Mouse (Mus musculus) hindbrain, postnatal 0 days (tissue): ENCODE measurements around the gene Akt3. TPM values are rescaled to one million over a fixed set of nuclear protein-coding genes. Genes with fewer than 3 reads are reported as not detected.

ENCODE experiments used
- ATAC-seq: fragments of 200-750 bp; cut with Nextera tagmentation; 2 replicates; pipeline ENCODE4 v1.8.0; 2017; ENCODE audit warnings: mild to moderate bottlenecking, moderate TSS enrichment, moderate library complexity
- DNase-seq: peaks from one replicate; pipeline ENCODE4 v3.0.0-alpha.2; 2015; ENCODE audit warnings: low spot score
- H3K27ac ChIP-seq: fragments of 300-500 bp; sonication (generic); 2 replicates; pipeline ENCODE4 v1.5.1; 2014; ENCODE audit warnings: mild to moderate bottlenecking
- H3K27me3 ChIP-seq: fragments of 300-500 bp; sonication (generic); 2 replicates; pipeline ENCODE4 v1.6.1; 2014; ENCODE audit warnings: low read length, mixed read lengths; ENCODE audit not compliant: insufficient read depth
- H3K36me3 ChIP-seq: fragments of 300-500 bp; sonication (generic); 2 replicates; pipeline ENCODE4 v1.6.1; 2014; ENCODE audit warnings: low read length, mixed read lengths; ENCODE audit not compliant: insufficient read depth
- H3K4me1 ChIP-seq: fragments of 300-500 bp; sonication (generic); 2 replicates; pipeline ENCODE4 v1.6.1; 2014; ENCODE audit warnings: antibody characterized with exemption, low read length, mixed read lengths; ENCODE audit not compliant: insufficient read depth
- H3K4me2 ChIP-seq: fragments of 300-500 bp; sonication (generic); 2 replicates; pipeline ENCODE4 v1.6.1; 2014; ENCODE audit warnings: low read depth, mild to moderate bottlenecking, low read length, moderate library complexity, mixed read lengths
- H3K4me3 ChIP-seq: fragments of 300-500 bp; sonication (generic); 2 replicates; pipeline ENCODE4 v1.5.1; 2014; ENCODE audit warnings: low read length
- H3K9ac ChIP-seq: fragments of 300-500 bp; sonication (generic); replicated peaks from 2 replicates; pipeline ENCODE4 v1.6.1; 2014; ENCODE audit warnings: mild to moderate bottlenecking, low read length, moderate library complexity, mixed read lengths
- H3K9me3 ChIP-seq: fragments of 300-500 bp; sonication (generic); 2 replicates; pipeline ENCODE4 v1.6.1; 2016; ENCODE audit warnings: low read length, mixed read lengths
- CTCF ChIP-seq: IDR thresholded peaks from 2 replicates; pipeline ENCODE4 v1.5.1; 2016; ENCODE audit warnings: antibody characterized with exemption, control low read depth, low read depth
- WGBS: fragments of 180-500 bp; shearing (Covaris S2); extraction: QIAGEN DNeasy Blood & Tissue Kit; methylation state at CpG from one replicate; pipeline ENCODE4 v1.1.7; 2014; 5-methylcytosine and 5-hydroxymethylcytosine counted together
- polyA plus RNA-seq: library from polyadenylated mRNA; unstranded; fragments of >200 nt; fragmentation: Nextera tagmentation; extraction: Ambion mirVana; gene quantifications from 2 replicates; pipeline ENCODE4 v1.2.1, GENCODE M21; 2015
- total RNA-seq: library from RNA; depleted of rRNA; stranded (reverse); fragments of >200 nt; gene quantifications from 2 replicates; pipeline ENCODE4 v1.2.3, GENCODE M21; 2014

Gene Akt3
- total and polyA plus RNA-seq, 2 experiments from 2014 or later: 13.5 to 64.8 TPM

GRCm38 (mm10) chr1:176994707-176995418 lies 263.1 kb downstream of the Akt3 start:
- 29% methylated on average over 11 of the region's 11 CpGs for WGBS
- Histone ChIP-seq H3K4me3 (no peak overlapping the region), H3K4me2 (no peak overlapping the region), H3K9me3 (no peaks in the 10 kb centered on the region), H3K9ac (no peak overlapping the region), H3K27ac (peak overlapping the region; percentile 86), H3K4me1 (peaks cover 43% of the 10 kb centered on the region), H3K36me3 (no peaks in the 10 kb centered on the region), H3K27me3 (no peaks in the 10 kb centered on the region)
- no peak; the same call in 1 of the 2 replicates for TF ChIP-seq CTCF
- ATAC-seq: peak; percentile 41
- peak; percentile 70 for DNase-seq

- WGBS: 17% methylated on average over 7 of the region's 7 CpGs
These were observed 263.9 kb downstream of the Akt3 start for GRCm38 (mm10) chr1:176994087-176994486.

GRCm38 (mm10) chr1:176993141-176994010 lies 264.6 kb downstream of the Akt3 start:
- no peak for ATAC-seq
- WGBS: 67% methylated on average over 18 of the region's 18 CpGs

More at GRCm38 (mm10) chr1:176994087-176994486, 263.9 kb downstream of the Akt3 start:
- H3K4me1 ChIP-seq: peaks cover 37% of the 10 kb centered on the region
- H3K9me3 ChIP-seq: no peaks in the 10 kb centered on the region
- H3K4me2 ChIP-seq: peak overlapping the region; percentile 3; the same call in 1 of the 2 replicates
- no peak overlapping the region for H3K4me3 ChIP-seq
- H3K27me3 ChIP-seq: no peaks in the 10 kb centered on the region
- H3K9ac ChIP-seq: no peak overlapping the region
- H3K36me3 ChIP-seq: no peaks in the 10 kb centered on the region
- TF ChIP-seq CTCF: no peak
- H3K27ac ChIP-seq: peak overlapping the region; percentile 86
- ATAC-seq (peak; percentile 82), DNase-seq (peak; percentile 75)

GRCm38 (mm10) chr1:176992517-176992916 lies 265.5 kb downstream of the Akt3 start:
- DNase-seq: no peak
- WGBS: 51% methylated on average over 8 of the region's 8 CpGs

More at GRCm38 (mm10) chr1:176993141-176994010, 264.6 kb downstream of the Akt3 start:
- peak overlapping the region; percentile 3; the same call in 1 of the 2 replicates for H3K4me2 ChIP-seq
- H3K27me3 ChIP-seq: no peaks in the 10 kb centered on the region
- H3K9ac ChIP-seq: no peak overlapping the region
- no peaks in the 10 kb centered on the region for H3K36me3 ChIP-seq
- peaks cover 33% of the 10 kb centered on the region for H3K4me1 ChIP-seq
- H3K27ac ChIP-seq: peak overlapping the region; percentile 86
- H3K9me3 ChIP-seq: no peaks in the 10 kb centered on the region
- H3K4me3 ChIP-seq: no peak overlapping the region
- no peak for TF ChIP-seq CTCF
- no peak for DNase-seq

GRCm38 (mm10) chr1:176991473-176991872 lies 266.5 kb downstream of the Akt3 start:
- H3K27me3 ChIP-seq: no peaks in the 10 kb centered on the region
- ATAC-seq (no peak), DNase-seq (no peak)
- no peak overlapping the region for H3K4me3 ChIP-seq
- no peak overlapping the region for H3K4me2 ChIP-seq
- H3K9ac ChIP-seq: no peak overlapping the region
- WGBS: 92% methylated on average over 4 of the region's 4 CpGs
- H3K36me3 ChIP-seq: no peaks in the 10 kb centered on the region
- H3K4me1 ChIP-seq: peaks cover 32% of the 10 kb centered on the region
- H3K9me3 ChIP-seq: no peaks in the 10 kb centered on the region
- no peak for TF ChIP-seq CTCF
- no peak overlapping the region for H3K27ac ChIP-seq

More at GRCm38 (mm10) chr1:176992517-176992916, 265.5 kb downstream of the Akt3 start:
- no peaks in the 10 kb centered on the region for H3K9me3 ChIP-seq
- H3K4me1 ChIP-seq: peaks cover 30% of the 10 kb centered on the region
- H3K36me3 ChIP-seq: no peaks in the 10 kb centered on the region
- no peak overlapping the region for H3K27ac ChIP-seq
- no peak overlapping the region for H3K4me3 ChIP-seq
- no peak overlapping the region for H3K4me2 ChIP-seq
- no peak for ATAC-seq
- no peak for TF ChIP-seq CTCF
- no peak overlapping the region for H3K9ac ChIP-seq
- no peaks in the 10 kb centered on the region for H3K27me3 ChIP-seq

- Histone ChIP-seq H3K4me1 (peaks cover 16% of the 10 kb centered on the region), H3K4me2 (no peak overlapping the region), H3K9ac (no peak overlapping the region), H3K9me3 (no peaks in the 10 kb centered on the region), H3K27me3 (no peaks in the 10 kb centered on the region), H3K27ac (no peak overlapping the region), H3K36me3 (no peaks in the 10 kb centered on the region), H3K4me3 (no peak overlapping the region)
- WGBS: 33% methylated on average over 6 of the region's 6 CpGs
- ATAC-seq (peak; percentile 44; the same call in 1 of the 2 replicates), DNase-seq (peak; percentile 78)
- no peak for TF ChIP-seq CTCF
These were observed 270.8 kb downstream of the Akt3 start for GRCm38 (mm10) chr1:176986990-176987740.
